Mouse (Mus musculus): ENCODE data around the gene Uts2r. TPM values are rescaled to one million over a fixed set of nuclear protein-coding genes. Genes with fewer than 3 reads are reported as not detected.

The Uts2r gene
- not detected for polyA plus RNA-seq (2017; shearing (Covaris generic))

DNA sequence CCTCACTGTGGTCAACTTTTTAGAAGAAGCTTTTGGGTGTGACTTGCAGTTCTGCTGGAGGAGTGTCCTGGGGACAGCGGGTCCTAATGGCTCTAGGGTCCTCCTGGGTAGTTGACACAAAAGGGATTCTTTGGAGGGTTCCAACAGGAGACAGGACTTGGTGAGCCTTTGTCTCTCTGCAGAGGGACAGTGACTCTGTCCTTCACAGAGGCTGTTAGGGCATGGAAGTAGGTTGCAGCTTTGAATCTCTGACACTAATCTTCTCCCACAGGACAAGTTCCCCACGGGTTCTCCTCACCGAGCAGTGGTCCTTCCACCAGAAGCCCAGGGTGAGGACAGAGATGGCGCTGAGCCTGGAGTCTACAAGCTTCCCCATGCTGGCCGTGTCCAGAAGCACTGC is at the start of gene Uts2r:
Gene Uts2r, plus strand, starts transcription at position 301 of the 400 bp plus-strand sequence.
- ATAC-seq, result no peak

DNA sequence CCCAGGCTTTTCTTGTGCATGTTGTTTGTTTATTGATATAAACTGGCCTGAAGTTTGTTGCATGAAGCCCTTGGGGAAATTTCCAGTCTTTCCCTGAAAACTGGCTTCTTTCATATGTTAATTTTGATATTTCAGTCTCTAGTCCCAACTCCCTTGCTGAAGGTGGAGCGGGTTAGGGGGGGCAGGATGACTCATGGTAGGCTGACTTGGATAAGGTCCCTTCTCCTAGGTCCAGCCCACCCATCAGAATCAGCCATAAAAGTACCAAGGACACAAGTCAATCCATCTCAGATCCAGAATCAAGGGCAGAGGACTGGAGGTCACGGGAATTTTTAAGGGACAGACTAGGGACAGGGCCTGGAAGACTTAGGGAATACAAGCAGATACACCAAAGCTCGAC is 49.0 kb upstream of the Uts2r start:
- no peak for ATAC-seq

DNA sequence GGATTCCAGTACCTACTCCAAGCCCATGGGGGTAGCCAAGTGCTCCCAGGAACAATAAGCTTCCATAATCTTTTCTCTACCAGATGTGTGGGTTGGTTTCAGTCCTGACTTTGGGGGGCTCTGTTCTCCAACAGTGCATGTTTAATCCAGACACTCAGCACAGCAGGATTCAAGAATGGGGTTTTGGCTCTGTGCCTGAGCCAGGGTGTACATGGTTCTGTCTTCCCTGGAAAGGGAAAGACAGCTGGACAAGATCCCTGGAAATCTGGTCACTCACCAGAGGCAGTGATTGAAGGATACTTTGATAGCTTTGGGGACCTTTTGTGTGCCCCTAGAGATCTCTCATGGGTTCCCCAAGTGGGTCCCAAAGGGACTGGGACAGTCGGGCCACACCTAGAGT is 48.5 kb upstream of the Uts2r start:
- ATAC-seq, result no peak

DNA sequence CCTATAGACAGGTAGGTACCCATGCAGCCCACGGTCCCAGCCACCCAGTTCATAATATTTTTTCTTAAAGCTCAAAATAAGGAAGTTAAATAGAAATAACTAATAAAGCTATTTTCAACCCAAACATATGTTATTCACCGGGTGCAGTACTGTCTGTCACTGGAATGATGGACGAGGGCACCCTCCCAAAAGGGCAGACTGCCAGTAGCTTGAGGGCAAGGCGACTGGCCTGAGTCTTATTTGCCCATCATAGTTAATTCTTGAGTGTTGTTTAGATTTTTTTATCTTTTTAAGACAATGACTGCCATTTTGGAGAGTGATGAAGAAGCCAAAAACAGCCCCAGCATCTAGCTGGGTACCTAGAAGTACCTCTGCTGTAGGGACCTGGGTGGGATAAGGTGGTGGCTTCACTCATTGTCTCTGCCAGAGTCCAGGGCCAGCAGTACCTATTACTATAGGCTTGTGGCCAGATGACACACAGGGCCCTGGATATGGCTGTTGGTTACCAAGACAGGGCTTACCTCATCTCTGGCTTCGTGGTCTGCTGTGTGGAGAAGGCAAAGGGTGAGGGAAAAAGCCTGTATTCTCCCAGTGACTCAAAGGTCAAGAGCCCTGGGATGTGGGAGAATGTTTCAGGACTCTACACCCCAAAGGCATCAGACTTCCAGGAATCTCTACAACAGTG is 47.8 kb upstream of the Uts2r start:
- no peak for ATAC-seq

DNA sequence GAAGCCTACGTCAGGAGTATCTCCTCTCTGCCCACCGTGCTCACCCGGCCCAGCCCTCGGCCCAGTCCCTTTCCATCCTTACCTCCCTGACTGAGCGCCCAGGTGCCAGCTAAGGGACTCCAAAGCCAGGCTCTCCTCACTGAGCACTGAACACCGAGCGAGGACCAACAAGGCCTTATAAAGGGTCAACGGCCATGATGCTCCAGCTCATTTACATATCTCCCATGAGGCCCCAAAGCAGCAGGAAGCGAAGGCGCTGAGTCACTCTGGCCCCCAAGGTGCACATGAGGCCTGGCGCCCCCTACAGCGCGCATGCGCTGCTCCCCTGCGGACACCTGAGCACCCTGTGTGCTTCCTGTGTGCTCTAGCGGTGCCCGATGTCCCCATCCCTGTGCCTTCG is 42.0 kb upstream of the Uts2r start:
- ATAC-seq, result no peak

DNA sequence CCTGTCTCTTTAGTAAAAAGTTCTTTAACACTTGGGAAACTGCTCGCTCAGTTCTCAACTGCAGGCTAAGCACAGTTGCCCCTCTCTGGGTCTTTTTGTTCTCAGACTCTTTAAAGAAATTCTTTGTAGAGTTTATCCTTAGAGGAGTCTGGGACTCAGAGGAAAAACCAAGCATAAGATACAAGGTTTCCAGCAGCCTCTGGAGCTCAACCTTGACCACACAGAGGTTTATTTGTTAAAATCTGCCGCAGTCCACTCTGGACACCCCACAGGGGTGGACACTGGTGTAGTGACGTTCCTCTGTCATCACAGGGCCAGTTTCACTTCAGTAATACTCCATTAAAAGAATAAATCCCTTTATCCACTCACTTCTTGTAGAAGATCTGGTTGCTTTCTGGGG is 41.5 kb upstream of the Uts2r start, which contains the start of gene Tex19.2:
Gene Tex19.2, minus strand, starts transcription at position 101 of the 400 bp plus-strand sequence.
- ATAC-seq, result no peak

DNA sequence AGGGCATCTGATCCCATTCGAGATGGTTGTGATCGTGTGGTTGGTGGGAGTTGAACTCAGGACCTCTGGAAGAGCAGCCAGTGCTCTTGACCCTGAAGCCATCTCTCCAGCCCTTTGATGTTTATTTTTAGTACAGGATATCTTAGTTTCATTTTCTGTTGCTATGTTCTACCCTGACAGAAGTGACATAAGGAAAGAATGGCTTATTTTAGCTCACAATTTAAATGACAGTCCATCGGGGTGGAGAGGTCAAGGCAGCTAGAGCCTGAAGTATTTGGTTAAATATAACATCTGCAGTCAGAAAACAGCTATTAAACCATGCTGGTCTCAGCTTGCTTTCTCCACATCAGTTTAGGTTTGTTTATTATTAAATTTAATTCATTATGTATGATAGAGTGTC is 38.9 kb upstream of the Uts2r start:
- ATAC-seq, result no peak

DNA sequence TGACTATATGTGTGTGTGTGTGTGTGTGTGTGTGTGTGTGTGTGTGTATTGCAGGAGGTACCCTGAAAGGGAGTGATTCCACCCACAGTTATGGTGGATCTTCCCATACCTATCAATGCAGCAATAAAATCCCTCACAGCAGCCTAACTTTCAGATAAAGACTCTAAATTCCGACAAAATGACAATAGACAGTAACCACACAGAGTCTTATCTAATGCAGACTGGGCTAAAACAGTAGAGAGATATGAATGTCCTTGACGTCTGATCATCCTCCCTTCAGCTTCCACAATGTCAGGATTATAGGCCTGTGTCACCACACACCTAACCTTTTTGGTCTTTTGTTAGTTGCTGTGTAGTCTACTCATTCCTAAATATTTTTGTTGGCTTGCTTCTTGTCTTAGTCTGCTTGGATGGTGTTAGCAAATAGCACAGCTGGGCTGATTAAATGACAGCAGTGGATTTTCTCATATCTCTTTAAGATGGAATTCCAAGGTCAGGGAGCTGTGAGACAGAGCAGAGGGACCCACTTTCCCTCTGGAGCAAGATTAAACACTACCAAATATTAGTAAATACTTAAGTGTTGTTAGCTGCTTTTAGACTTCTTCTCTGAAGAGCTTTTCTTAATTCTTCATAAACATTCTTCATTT is 37.9 kb upstream of the Uts2r start:
- ATAC-seq, result no peak

DNA sequence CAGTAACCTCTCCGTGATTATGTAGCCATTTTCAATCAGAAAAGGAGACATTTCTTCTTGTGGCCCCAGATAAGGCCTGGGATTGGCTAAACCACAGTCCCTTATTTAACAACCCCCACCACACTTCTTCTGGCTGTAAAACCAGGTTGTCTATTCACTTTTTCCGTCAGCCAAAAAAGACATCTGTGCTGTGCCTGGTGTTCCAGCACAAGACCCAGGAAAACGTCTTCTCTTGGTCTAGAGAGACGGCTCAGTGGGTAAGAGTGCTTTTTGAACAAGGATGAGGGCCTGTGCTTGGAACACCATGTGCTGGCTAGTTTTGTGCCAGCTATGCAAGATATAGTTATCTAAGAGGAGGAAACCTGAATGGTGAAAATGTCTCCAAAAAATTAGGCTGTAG is 36.6 kb upstream of the Uts2r start:
- no peak for ATAC-seq

DNA sequence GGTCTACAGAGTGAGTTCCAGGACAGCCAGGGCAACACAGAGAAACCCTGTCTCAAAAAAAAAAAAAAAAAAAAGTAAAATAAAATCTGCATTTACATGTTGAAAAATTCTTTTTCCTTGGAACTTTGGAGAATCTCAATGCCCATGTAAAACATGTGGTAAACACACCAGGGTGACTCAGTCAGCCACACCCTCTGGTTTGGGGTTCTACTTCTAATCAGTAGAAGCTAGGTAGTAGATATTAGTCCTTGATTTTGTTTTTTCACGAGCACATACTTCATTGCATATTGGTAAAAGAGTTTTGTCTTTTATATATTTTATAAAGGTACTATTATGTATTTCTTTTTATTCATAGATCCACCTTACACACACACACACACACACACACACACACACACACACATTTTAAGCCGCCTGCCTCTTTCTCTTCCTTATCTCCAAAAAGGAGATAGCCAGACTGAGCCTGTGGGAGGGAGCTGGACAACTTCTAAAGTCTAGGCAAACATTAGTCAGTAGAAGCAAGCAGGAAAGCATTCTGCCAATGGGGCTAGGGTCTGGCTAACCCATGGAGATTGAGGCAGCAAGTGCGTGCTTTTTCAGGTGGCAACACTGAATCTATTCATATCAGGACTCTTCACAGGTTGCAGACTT is 34.4 kb upstream of the Uts2r start:
- ATAC-seq, result no peak

DNA sequence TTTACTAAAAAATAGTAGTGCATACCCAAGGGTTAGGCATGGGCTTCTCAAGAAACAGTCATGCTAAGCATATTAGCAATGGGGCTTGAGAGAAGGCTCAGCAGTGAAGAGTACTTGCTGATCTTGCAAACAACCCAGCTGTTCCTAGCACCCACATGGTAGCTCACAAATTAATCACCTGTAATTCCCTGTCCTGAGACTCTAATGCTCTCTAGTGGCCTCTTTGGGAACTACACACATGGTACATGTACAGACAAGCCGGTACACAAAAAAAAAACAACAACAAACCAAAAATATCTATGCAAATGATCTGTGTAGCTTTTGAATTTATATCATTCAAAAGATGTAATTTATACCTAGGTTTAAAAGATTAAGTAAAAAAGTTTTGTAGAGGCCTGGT is 33.7 kb upstream of the Uts2r start:
- no peak for ATAC-seq

DNA sequence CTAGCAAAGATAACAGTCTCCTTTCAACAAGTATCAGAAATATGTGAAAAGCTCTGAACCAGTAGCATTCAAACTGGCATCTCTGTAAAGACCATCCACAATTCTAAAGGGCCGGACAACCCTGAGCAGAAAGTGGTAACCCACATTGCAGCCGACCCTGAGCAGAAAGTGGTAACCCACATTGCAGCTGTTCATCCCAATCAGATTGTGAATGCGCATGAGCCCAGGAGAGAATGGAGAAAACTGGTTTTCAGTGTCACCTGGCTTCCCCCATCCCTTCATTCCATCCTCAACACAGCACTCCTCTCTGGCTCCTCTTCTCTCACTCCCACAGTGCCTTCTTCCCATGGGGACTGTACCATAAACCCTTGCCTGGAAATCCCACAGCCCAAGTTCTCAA is 32.6 kb upstream of the Uts2r start:
- no peak for ATAC-seq

DNA sequence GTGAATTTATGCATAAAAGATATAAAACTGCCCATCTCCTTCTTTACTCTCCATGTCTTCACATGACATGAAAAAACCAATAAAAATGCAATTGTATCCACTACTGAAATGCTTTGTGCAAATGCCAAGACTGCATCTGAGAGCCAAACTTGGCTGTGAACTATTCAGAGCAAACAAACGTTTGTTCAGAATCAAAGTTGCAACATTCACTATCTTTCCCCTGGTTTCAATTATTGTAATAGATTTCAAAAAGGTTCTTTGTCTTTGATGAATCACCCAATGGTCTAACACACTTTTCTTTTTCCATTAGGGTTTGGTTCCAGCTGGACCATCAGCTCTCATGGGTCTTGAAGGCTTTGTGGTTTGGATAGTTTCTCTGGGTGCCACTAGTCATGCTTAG is 30.5 kb upstream of the Uts2r start:
- no peak for ATAC-seq

DNA sequence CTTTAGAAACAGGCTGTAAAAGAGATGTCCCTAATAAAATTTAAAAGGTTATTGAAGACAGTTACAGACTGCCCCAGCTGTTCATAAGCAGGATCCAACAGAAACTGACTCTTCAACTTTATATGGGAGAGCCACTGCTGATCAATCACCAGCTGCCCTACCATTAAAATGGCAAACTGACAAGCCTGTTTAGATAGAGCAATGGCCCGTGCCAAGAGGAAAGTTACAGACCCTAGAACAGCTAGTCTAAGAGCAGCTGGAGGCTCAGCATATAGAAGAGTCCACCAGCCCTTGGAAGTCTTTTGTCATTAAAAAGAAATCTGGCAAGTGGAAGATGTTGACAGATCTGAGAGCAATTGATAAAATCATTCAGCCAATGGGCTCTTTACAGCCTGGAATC is 25.5 kb upstream of the Uts2r start:
- ATAC-seq, result no peak

DNA sequence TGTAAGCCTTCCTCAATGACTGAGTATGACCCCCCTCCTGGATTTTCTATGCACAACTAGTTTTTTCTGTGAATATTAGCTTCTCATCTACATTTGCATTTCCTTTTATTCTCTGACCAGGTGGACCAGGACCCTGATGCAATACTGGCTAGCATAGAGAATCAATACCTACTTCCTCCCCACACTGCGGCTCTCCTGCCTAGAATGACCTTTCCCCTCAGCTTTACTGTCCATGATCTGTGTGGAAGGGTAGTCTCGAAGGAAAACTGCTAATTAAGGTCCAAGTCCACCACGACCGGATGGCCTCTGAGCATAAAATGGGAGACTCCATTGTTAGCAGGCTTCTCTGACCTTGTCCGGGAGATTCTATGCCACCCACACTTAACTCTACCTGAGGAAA is 22.4 kb upstream of the Uts2r start:
- no peak for ATAC-seq

DNA sequence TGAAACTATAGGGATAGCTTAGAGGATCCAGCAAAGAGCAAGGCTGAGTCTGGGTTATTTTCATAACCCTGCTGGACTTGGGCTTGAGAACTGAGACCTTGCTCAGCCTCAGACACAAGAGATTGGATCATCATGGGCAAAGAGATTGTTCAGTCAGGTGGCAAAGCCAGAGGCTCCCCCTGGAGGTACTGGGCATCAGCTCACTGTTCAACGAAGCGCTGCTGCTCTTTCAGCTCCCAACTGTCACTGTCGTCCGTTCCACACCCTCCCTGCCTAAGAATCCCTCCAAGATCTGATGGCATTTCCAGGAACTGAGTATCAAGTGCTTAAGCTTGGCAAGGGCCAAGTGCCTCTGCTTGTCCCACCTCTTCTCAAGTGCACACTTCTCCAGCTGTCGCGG is 21.3 kb upstream of the Uts2r start:
- ATAC-seq, result no peak

DNA sequence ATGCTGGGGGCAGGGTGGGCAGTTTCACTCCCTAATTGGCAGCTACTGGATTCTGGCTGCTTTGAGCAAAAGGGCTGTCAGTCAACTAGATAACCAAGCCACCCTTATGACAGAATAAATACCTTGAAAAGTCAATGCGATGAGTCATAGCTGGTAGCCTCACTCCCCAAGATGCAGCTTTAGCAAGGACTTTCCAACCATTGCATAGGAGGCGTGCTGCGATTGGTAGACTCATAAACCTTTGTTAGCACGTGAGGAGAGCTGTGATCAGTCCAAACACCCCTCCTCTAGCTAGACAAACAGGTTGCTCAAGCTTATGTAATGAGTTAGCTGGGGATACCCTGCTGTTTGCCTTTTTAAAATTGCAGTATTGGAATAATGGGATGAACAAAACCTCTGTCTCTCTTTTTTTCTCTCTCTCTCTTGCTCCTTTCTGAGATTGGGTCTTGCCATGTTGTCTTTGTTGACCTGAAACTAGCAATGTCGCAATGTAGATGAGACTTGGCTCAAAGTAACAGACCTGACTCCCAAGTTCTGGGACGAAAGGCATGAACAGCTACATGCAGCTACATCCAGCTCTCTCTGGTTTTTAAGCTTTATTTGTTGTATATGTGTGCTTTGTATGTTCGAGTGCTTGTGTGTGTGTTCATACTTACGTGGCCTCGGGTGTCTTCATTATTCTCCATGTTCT is 16.6 kb upstream of the Uts2r start:
- no peak for ATAC-seq

DNA sequence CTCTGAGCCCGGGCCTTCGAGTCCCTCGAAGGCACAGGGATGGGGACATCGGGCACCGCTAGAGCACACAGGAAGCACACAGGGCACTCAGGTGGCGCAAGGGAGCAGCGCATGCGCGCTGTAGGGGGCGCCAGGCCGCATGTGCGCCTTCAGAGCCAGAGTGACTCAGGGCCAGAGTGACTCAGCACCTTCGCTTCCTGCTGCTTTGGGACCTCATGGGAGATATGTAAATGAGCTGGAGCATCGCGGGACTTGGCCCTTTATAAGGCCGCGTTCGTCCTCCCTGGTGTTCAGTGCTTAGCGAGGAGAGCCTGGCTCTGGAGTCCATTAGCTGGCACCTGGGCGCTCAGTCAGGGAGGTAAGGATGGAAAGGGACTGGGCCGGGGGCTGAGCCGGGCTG is 14.2 kb upstream of the Uts2r start, which contains the start of gene Tex19.1:
Gene Tex19.1, plus strand, starts transcription at position 279 of the 400 bp plus-strand sequence.
- ATAC-seq, result no peak

DNA sequence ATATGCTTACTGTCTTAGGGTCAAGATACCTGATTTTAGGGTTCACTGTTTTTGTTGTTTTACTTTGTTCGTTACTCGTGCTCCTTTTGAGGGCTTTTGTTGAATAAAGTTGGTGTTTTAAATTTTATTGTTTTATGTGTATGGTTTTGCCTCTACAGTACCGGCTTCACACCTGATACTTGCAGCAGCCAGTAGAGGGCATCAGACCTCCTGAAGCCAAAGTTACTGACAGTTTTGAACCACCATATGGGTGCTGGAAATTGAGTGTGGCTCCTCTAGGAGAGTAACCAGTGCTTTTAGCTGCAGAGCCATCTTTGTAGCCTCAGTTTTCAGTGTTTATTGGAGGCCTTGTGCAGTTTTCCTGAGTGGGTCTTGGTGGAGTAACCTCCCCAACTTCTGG is 11.9 kb upstream of the Uts2r start:
- ATAC-seq, result no peak

DNA sequence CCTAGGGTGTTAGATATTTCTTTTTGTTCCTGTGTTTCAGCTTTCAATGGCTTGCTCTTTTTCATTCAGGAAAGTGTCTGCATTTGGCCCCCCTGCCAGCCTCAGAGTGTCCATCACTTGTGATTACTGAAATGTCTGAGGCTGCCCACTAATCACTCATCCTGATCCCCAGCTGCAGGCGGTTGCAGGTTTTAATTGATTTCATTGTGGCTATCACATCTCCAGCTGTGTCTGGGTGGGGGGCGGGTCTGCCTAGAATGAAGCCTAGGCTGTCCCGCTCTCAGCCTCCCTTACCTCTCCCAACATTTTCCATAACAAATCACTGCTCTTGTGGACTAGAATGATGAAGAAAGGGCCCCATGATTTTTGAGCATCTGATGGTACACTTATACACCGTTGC is 5.9 kb upstream of the Uts2r start:
- ATAC-seq, result no peak

DNA sequence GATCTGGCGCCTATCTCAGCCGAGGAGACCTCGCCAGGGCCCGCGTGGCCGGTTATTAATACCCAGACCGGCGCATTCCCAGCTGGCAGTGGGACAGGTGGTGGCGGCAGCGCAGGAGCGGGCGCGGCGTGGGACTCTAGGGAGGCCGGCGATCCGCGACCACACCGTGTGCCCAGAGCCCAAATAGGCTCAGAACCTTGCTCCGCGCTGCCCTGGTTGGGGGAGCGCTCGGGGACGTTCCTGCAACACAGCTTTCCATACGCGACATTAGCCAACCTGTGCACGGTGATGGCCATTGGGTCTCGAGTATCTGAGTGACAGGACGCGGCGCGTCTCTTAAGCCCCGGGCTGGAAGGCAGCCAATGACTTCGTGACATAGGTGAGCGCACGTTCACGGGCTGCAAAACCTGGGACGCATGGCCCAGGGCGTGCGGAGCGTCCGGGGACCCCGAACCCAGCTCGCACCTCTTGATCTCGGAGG is 3.6 kb upstream of the Uts2r start:
- ATAC-seq, result no peak

DNA sequence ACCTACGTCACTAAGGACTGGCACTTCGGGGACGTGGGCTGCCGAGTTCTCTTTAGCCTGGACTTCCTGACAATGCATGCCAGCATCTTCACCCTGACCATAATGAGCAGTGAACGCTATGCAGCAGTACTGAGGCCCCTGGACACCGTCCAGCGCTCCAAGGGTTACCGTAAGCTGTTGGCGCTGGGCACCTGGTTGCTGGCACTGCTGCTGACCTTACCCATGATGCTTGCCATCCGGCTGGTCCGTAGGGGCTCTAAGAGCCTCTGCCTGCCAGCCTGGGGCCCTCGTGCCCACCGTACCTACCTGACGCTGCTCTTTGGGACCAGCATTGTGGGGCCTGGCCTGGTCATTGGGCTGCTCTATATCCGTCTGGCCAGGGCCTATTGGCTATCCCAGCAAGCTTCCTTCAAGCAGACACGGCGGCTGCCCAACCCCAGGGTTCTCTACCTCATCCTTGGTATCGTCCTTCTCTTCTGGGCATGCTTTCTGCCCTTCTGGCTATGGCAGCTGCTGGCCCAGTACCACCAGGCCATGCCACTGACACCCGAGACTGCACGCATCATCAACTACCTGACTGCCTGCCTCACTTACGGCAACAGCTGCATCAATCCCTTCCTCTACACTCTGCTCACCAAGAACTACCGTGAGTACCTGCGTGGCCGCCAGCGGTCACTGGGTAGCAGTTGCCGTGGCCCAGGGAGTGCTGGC is 720 bp downstream of the Uts2r start:
- ATAC-seq, result no peak

DNA sequence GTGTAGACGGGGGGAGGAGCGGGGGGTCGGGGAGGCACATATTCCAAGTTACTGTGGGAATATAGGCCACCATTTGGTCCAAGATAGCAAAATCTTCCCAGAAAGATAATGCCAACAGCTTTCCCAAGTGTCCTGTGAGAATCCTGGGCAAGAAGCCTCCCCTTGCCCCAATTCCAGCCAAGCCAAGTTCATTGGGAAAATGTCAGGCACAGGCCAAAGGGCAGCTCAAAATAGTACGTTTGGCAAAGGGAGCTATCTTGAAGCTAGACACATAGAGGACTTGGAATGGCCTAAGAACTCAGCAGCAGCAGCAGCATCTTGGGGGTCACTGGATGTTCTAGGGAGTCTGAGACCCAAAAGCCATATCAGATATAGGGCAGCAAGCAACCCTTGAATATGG is 3.7 kb downstream of the Uts2r start:
- no peak for ATAC-seq
